Mouse (Mus musculus) CD4-positive naive resting alpha-beta T cell, adult 76 days (primary cell): ENCODE measurements around the gene Tnfaip8l3. TPM values are rescaled to one million over a fixed set of nuclear protein-coding genes. Genes with fewer than 3 reads are reported as not detected.

ENCODE experiments used
- total RNA-seq: library from RNA; stranded (reverse); gene quantifications from one replicate; pipeline ENCODE4 v1.2.4, GENCODE M21; 2023

Tnfaip8l3 gene
- not detected for total RNA-seq

DNA sequence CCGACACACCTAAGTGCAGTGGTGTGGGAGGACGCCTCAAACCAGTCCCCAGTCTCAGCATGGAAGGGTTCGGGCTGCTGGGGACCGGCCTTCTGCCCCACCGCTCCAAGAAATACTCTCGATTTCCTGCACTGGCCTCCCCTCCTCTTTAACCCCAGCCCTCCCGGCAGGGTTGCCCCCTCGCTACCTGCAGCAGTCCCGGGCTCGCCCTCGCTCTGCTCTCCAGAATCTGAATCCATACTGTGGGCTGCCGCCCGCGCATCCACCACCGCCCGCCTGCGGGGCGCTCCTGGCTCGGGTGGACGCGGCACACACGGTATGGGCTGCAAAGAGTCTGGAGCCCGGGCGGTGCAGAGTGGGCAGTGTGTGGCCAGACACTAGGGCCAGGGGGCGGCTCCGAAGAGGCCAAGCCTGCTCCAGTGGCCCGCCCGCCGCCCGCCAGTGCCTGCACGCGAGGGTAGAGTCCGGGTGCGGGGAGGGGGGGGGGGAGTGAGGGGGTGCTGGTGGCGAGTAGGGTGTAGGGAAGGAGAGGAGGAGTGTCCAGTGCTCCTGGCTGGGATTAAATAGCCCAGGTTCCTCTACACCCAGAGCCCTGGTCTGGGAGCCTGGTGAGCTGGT, at the start of gene Tnfaip8l3:
Gene Tnfaip8l3, minus strand, starts transcription at position 357 of the 618 bp plus-strand sequence.

DNA sequence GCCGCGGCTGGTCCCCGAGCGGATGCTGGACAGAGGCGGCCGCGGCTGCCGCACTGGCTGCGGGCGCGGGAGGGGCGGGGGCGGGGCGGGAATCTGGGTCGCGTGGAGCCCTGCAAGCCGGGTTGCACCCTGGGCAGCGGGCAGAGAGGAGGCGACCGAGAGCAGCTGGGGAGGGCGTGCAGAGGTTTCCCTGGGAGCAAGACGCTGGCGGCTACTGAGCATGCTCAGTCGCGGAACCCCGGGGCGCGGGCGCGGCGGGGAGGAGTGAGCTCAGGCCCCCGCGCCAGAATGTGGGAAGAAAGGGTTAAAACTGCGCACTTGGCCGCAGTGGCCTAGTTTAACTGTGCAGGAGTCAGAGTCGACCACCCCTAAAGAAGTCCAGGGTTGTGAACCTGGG, 93.1 kb downstream of the Tnfaip8l3 start, which contains the start of gene Elmod1:
Gene Elmod1, minus strand, starts transcription at position 180 of the 397 bp plus-strand sequence.

Other genes starting within 250 kb of the Tnfaip8l3 start
- gene Sln, start 218.2 kb downstream of the Tnfaip8l3 start, total RNA-seq: not detected
- gene Elmod1, start 93.1 kb downstream of the Tnfaip8l3 start, total RNA-seq: not detected
- gene Cyp19a1, start 199.7 kb upstream of the Tnfaip8l3 start, total RNA-seq: not detected
- gene Gldn, start 218.1 kb upstream of the Tnfaip8l3 start, total RNA-seq: not detected